Mouse (Mus musculus): ENCODE results near the gene Tmem229b.

GRCm38 (mm10) chr12:78987581-78988081 is 19.8 kb downstream of the Tmem229b start:
- TF ChIP-seq CTCF (IDR thresholded peaks at IDR 0.05; ENCODE audit: control insufficient read depth, insufficient read depth, low read length): no peak
- no peak for TF ChIP-seq POLR2A (IDR thresholded peaks at IDR 0.05; ENCODE audit: borderline replicate concordance, control insufficient read depth, low read depth, low read length)
